ENCODE assay signal across 24 mouse cellular contexts in genomic region chr1:132722362-132722761, GRCm38 (mm10). TPM values are rescaled to one million over a fixed set of nuclear protein-coding genes. Genes with fewer than 3 reads are reported as not detected.
"Had no signal": no experiment of that assay in that cellular context is flagged by ENCODE, and none has a peak within 500 bp of the region (broad histone marks: within the 10 kb centered on the region; RNA-seq: fewer than 3 reads in every experiment).

No protein-coding gene starts in this region.

- ATAC-seq: liver, embryonic 12.5 days; midbrain, embryonic 13.5 days; midbrain, embryonic 16.5 days had no signal

- H3K27ac ChIP-seq: limb, embryonic 10.5 days; limb, embryonic 13.5 days; liver, embryonic 12.5 days; liver, embryonic 15.5 days; lung, embryonic 15.5 days; midbrain, embryonic 10.5 days; midbrain, embryonic 13.5 days; neural tube, embryonic 13.5 days; stomach, embryonic 15.5 days had no signal

- H3K36me3 ChIP-seq: limb, embryonic 10.5 days; limb, embryonic 13.5 days; liver, embryonic 12.5 days; liver, embryonic 15.5 days; lung, embryonic 15.5 days; midbrain, embryonic 10.5 days; midbrain, embryonic 13.5 days; neural tube, embryonic 13.5 days; stomach, embryonic 15.5 days had no signal

- H3K27me3 ChIP-seq: liver, embryonic 12.5 days; liver, embryonic 15.5 days; lung, embryonic 15.5 days; midbrain, embryonic 13.5 days; neural tube, embryonic 13.5 days; stomach, embryonic 15.5 days had no signal

- DNase-seq: kidney, postnatal 14 days; kidney, postnatal 4 days; liver; lung, adult 18-20 months; lung, postnatal 10 days; lung, postnatal 36 days; retina, postnatal 1 day; right cerebral cortex, postnatal 25 days; spleen, adult 18-20 months; thymus, adult 2 months; thymus, postnatal 14 days; thymus, postnatal 4 days had no signal

- H3K4me3 ChIP-seq: limb, embryonic 10.5 days; limb, embryonic 13.5 days; liver, embryonic 12.5 days; liver, embryonic 15.5 days; lung, embryonic 15.5 days; megakaryocyte, embryonic 14.5 days; midbrain, embryonic 10.5 days; midbrain, embryonic 13.5 days; myocyte; neural tube, embryonic 13.5 days; stomach, embryonic 15.5 days had no signal

- H3K9ac ChIP-seq: limb, embryonic 13.5 days; liver, embryonic 12.5 days; liver, embryonic 15.5 days; lung, embryonic 15.5 days; midbrain, embryonic 13.5 days; neural tube, embryonic 13.5 days; stomach, embryonic 15.5 days had no signal

- H3K9me3 ChIP-seq: limb, embryonic 10.5 days; limb, embryonic 13.5 days; liver, embryonic 12.5 days; liver, embryonic 15.5 days; lung, embryonic 15.5 days; megakaryocyte, embryonic 14.5 days; midbrain, embryonic 10.5 days; midbrain, embryonic 13.5 days; neural tube, embryonic 13.5 days; stomach, embryonic 15.5 days had no signal

- H3K4me1 ChIP-seq: limb, embryonic 10.5 days; limb, embryonic 13.5 days; liver, embryonic 12.5 days; liver, embryonic 15.5 days; lung, embryonic 15.5 days; megakaryocyte, embryonic 14.5 days; stomach, embryonic 15.5 days had no signal

- H3K4me2 ChIP-seq: limb, embryonic 13.5 days; liver, embryonic 12.5 days; liver, embryonic 15.5 days; lung, embryonic 15.5 days; midbrain, embryonic 13.5 days; neural tube, embryonic 13.5 days; stomach, embryonic 15.5 days had no signal

RNA-seq across cellular contexts. Expression of gene Nfasc, which starts 19.2 kb away (rescaled TPM):
- polyA plus RNA-seq: myocyte had no signal
